Mouse (Mus musculus) ES-Bruce4 (cell line): ENCODE measurements at regions not wholly inside any gene's neighbourhood (a gene's known extent, or its start where the extent isn't known, plus 50 kb on each side); places are given as distances from the start of the nearest gene placed in this dataset.

Experiments used
- CTCF ChIP-seq: IDR thresholded peaks from one replicate; pipeline ENCODE4 v1.8.1; 2011; ENCODE audit warnings: low read depth, low read length
- EP300 ChIP-seq: IDR thresholded peaks from 2 replicates; pipeline ENCODE4 v1.6.1; 2011; ENCODE audit warnings: low read depth, low read length; ENCODE audit not compliant: insufficient read depth
- POLR2A ChIP-seq: IDR thresholded peaks from one replicate; pipeline ENCODE4 v1.8.1; 2011; ENCODE audit warnings: low read length; ENCODE audit not compliant: insufficient read depth

GRCm38 (mm10) chr17:75641010-75641498, 89.3 kb upstream of the Fam98a start:
- TF ChIP-seq POLR2A (no peak), CTCF (no peak), EP300 (no peak)
